Mouse (Mus musculus) ovary, postnatal 10 days (tissue): Measurements from ENCODE around the gene Zdhhc14.

ENCODE experiments used
- DNase-seq: peaks from one replicate; pipeline ENCODE4 v3.0.0; 2022; ENCODE audit warnings: low spot score

The Zdhhc14 gene

GRCm38 (mm10) chr17:5785238-5785637, 292.9 kb downstream of the Zdhhc14 start:
- DNase-seq, result no peak

DNA sequence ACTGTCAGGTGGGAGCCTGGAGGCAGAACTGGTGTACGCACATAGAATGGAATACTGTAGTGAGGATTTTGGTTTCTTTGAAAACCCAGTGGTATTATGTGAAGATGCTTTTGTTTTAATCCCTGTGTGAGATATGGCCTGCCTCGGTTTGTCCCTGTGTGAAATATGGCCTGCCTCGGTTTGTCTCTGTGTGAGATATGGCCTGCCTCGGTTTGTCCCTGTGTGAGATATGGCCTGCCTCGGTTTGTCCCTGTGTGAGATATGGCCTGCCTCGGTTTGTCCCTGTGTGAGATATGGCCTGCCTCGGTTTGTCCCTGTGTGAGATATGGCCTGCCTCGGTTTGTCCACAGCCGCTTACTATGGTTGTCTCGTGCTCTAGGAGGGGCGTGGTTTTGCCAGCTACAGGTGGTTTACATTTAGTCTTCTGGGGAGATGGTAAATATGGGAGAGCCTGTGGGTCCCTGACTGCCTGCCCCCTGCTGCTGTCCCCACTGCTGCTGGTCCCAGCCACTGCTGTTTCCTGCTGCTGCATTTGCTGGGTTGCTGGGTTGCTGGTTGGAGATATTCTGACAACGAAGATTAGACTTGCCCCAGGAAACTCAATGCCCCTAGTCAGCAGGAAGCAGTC, 299.9 kb downstream of the Zdhhc14 start:
- no peak for DNase-seq

GRCm38 (mm10) chr17:5793593-5793992, 301.2 kb downstream of the Zdhhc14 start:
- no peak for DNase-seq

DNA sequence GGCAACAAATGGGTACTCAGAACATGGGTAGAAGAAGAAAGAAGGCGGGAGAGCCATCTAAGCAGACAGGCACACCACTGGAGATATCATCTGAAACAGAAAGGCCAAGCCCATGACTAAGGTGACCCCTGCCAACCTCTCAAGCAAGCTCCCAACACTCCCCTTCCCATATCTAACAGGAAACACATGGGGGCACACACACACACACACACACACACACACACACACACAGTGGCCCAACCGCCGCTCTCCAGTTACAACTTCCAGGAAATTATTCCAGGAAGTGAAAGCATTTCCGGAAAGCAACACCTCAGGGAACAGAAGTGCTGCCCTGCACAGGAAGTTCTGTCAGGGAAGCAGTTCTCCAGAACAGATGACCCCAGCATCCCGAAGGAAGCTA, 301.9 kb downstream of the Zdhhc14 start:
- no peak for DNase-seq

DNA sequence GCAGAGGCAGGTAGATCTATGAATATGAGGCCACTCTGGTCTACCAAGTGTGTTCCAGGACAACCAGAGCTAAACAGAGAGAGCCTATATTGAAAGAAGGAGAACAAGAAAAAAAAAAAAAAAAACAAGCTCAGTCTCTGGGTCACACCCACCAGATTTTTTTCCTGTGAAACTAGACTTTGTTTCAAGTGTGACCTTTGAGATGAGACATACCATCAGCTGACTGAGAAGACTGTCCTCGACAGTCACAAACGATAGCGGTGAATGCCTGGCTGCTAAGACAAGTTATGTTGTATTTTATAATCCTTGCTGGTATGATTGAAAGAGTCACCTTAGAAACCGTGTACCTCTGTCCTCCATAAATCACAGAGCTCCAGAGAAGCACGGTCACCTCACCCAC, 303.0 kb downstream of the Zdhhc14 start:
- DNase-seq, result no peak

DNA sequence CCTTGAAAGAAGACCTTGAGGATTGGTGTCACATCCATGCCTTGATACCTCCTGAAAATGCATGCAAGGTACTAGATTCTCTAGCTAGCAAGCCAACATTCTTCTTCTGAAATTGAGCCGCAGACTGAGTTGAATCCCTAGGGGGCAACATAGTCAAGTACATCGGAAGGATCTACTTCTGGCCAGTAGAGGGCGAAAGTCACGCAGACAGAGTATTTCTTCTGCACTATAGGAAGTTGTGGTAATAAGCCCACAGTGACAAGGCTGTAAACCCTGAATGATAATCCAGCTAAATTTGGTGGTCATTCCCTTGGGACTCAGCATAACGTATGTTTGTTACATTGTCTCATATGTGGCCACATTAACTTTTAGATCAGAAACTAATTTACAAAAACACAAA, 303.5 kb downstream of the Zdhhc14 start:
- DNase-seq, result no peak

DNA sequence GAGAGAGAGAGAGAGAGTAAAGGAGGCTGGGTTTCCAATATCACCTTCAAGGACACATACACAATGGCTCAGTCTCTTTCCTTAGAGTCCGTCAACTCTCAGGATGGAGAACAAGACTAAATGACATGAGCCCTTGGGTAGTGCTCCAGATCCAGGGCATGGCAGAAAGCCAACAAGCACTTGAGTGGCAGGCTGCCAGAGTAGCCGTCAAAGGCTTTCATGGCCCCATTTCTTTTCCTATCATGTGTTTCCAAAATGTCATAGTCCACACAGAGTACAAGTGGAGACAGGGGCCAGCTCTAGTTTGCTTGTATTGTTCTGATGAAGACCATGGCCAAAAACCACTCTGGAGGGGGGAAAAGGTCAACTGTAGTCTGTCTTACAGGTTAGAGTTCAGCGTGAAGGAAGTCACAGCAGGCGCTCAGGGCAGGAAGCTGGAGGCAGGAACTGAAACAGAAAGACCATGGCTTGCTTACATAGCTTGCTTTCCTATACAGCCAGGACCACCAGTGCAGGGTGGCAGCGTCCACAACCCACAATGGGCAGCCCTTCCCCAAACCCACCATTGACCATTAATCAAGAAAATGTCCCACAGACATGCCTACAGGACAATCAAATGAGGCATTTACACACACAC, 304.9 kb downstream of the Zdhhc14 start:
- DNase-seq, result no peak

GRCm38 (mm10) chr17:5798221-5798801, 306.0 kb downstream of the Zdhhc14 start:
- no peak for DNase-seq

DNA sequence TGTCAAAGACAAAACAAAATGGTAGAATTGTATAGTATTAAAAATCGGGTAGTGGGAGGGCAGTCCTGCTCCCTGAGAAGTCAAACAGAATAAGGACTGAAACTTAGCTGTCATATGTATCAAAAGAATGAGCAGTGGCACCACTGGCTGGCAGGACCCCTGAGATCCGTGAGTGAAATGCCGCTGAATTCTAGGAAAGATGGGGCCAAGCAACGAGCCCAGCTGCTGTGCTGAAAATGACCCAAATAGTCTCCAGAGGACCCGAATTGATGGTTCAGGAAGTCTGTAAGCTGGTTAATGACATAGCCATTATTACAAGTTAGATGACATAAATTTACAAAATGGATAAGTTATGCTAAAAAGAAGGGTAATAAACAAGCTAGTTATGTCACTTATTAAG, 306.5 kb downstream of the Zdhhc14 start:
- no peak for DNase-seq

DNA sequence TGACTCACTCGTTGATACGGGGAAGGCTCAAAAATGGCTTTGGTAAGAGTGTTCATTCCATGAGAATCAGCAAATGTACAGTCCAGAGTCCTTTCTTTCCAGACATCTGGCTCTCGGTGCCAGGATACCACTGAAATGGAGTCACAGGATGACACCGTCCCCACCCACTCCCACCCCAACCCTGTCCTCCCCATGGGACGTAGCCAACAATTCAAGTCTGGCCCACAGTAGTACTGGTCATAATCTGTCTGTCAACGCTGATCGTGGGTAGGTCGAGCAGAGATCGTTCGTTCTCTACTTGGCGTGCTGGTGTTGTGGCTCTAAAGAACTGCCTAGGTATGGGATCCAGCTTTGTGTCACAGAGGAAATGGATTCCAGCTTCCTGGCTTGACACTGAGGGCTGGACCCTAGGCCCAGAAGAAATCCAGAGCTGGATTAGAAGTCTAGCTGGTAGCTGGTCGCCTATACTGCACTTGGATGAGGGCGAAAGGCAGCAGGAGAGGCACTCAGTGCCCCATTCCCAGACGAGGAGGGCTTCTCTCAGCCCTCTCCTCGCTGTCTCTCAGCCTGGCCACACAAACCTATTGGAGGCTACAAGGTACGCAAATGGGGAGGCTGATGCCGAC, 307.2 kb downstream of the Zdhhc14 start:
- DNase-seq, result no peak

DNA sequence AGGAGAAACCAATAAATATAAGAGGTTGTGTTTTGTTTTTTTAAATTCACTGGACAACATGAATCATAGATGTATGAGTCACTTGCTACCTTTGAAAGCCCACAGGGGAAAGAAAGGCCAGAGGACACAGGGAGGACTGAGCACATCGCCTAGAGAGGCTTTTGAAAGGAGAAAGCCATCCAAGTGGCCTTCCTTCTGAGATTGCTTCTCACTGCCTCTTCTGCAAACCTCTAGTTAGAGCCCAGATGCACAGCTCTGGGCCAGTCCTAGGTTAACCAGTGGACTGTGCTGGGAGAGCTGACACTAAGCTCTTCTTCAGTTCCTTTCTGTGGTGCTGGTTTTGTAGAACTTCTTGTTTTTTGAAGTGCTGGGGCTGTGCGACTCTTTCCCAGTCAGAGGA, 307.9 kb downstream of the Zdhhc14 start:
- DNase-seq, result no peak

GRCm38 (mm10) chr17:5800824-5801560, 308.6 kb downstream of the Zdhhc14 start:
- no peak for DNase-seq

GRCm38 (mm10) chr17:5801761-5802655, 309.7 kb downstream of the Zdhhc14 start:
- no peak for DNase-seq

- DNase-seq, result no peak
These were observed 310.2 kb downstream of the Zdhhc14 start for GRCm38 (mm10) chr17:5802656-5802955.
